ENCODE assay signal across 23 mouse cellular contexts in the genomic region with DNA sequence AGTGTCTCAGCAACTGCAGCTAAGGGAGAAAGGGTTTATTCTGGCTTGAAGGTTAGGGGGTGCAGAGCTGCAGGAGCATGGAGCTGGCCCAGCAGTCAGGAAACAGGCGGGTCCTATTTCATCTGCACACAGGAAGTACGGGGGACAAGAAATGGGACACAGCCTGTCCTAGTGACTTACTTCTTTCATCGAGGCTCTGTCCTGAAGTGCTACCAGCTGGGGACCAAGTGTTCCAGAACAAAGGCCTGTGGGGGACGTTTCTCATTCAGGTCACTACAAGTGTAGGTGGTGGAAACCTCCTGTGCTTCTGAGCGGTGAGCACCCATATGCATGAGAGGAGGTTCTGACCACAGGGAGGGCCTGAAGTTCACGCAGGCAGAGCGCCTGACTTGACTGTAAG. TPM values are rescaled to one million over a fixed set of nuclear protein-coding genes. Genes with fewer than 3 reads are reported as not detected.
DNase-seq lines count a peak whose midpoint lies in the region; ATAC-seq and TF ChIP-seq lines count a peak whose summit lies in the region.
"Had no signal": no experiment of that assay in that cellular context is flagged by ENCODE, and none has a peak within 500 bp of the region (broad histone marks: within the 10 kb centered on the region; RNA-seq: fewer than 3 reads in every experiment).

No protein-coding gene starts in this region.

- H3K9ac ChIP-seq in liver, embryonic 15.5 days, result no peak overlapping the region
- H3K9ac ChIP-seq in liver, postnatal 0 days (replicated peaks), result no peak overlapping the region
- no peak overlapping the region for H3K9ac ChIP-seq in intestine, embryonic 16.5 days (ENCODE audit: low read depth, low read length)
- H3K9ac ChIP-seq: embryonic facial prominence, embryonic 12.5 days; hindbrain, embryonic 15.5 days; kidney, embryonic 15.5 days; limb, embryonic 13.5 days; liver, embryonic 14.5 days had no signal

- no peak for TF ChIP-seq EP300 in liver, postnatal 0 days (IDR thresholded peaks at IDR 0.05; ENCODE audit: low read depth)

- H3K36me3 ChIP-seq in liver, embryonic 15.5 days (replicated peaks), result peaks cover 18% of the 10 kb centered on the region; the same call in 1 of the 2 replicates
- peaks cover 15% of the 10 kb centered on the region for H3K36me3 ChIP-seq in liver, postnatal 0 days (replicated peaks; ENCODE audit: insufficient read depth, low read length)
- peaks cover 10% of the 10 kb centered on the region for H3K36me3 ChIP-seq in intestine, embryonic 16.5 days (ENCODE audit: control insufficient read depth, insufficient read depth, low read length)
- H3K36me3 ChIP-seq: hindbrain, embryonic 15.5 days had no signal

- H3K27me3 ChIP-seq in liver, embryonic 15.5 days, result no peaks in the 10 kb centered on the region
- no peaks in the 10 kb centered on the region for H3K27me3 ChIP-seq in liver, postnatal 0 days (ENCODE audit: insufficient read depth, low read length)
- H3K27me3 ChIP-seq in intestine, embryonic 16.5 days (replicated peaks; ENCODE audit: control insufficient read depth, insufficient read depth, low read length), result no peaks in the 10 kb centered on the region
- H3K27me3 ChIP-seq: embryonic facial prominence, embryonic 12.5 days; hindbrain, embryonic 15.5 days; kidney, embryonic 15.5 days; limb, embryonic 13.5 days; Patski had no signal

- 70% methylated on average over 7 of the region's 7 CpGs for WGBS in liver, embryonic 15.5 days (ENCODE audit: insufficient replicate concordance)
- 76% methylated on average over 7 of the region's 7 CpGs for WGBS in liver, postnatal 0 days (ENCODE audit: insufficient replicate concordance)
- 84% methylated on average over 7 of the region's 7 CpGs for WGBS in intestine, embryonic 16.5 days

- peaks cover 59% of the 10 kb centered on the region for H3K4me1 ChIP-seq in liver, embryonic 15.5 days (replicated peaks)
- peaks cover 9% of the 10 kb centered on the region for H3K4me1 ChIP-seq in liver, postnatal 0 days (ENCODE audit: insufficient read depth)
- 0 out of 2 replicates have a peak, but pooled peaks cover 2% of the 10 kb centered on the region for H3K4me1 ChIP-seq in intestine, embryonic 16.5 days (ENCODE audit: control insufficient read depth, insufficient read depth, low read length)
- H3K4me1 ChIP-seq: embryonic facial prominence, embryonic 12.5 days; hindbrain, embryonic 15.5 days; limb, embryonic 13.5 days had no signal

- no peak for TF ChIP-seq CTCF in liver, postnatal 0 days (IDR thresholded peaks at IDR 0.05; ENCODE audit: low read depth)

- no peak for DNase-seq in liver, postnatal 0 days
- peak; percentile 45 for DNase-seq in R1 (ENCODE audit: low read depth, low spot score)
- DNase-seq in thymus, postnatal 36 days, result peak; percentile 42 to 61
- no peak for DNase-seq in gastrocnemius, postnatal 10 days
- no peak for DNase-seq in MN1 (ENCODE audit: low spot score)
- DNase-seq: adrenal gland, adult 8-10 months; cerebellum, adult 11-12 months; cerebellum, postnatal 14 days; gastrocnemius, postnatal 36 days; kidney, postnatal 4 days; right cerebral cortex, postnatal 25 days; spleen, adult 18-20 months had no signal

- H3K4me3 ChIP-seq in liver, embryonic 15.5 days (replicated peaks), result no peak overlapping the region
- H3K4me3 ChIP-seq in liver, postnatal 0 days (ENCODE audit: low read depth, low read length), result no peak overlapping the region
- no peak overlapping the region for H3K4me3 ChIP-seq in intestine, embryonic 16.5 days (ENCODE audit: low read length)
- H3K4me3 ChIP-seq: embryonic facial prominence, embryonic 12.5 days; hindbrain, embryonic 15.5 days; kidney, embryonic 15.5 days; limb, embryonic 13.5 days had no signal

- H3K27ac ChIP-seq in liver, embryonic 15.5 days (replicated peaks), result peak overlapping the region; percentile 25
- no peak overlapping the region for H3K27ac ChIP-seq in liver, postnatal 0 days (ENCODE audit: low read depth)
- no peak overlapping the region for H3K27ac ChIP-seq in intestine, embryonic 16.5 days (ENCODE audit: low read length)
- H3K27ac ChIP-seq: embryonic facial prominence, embryonic 12.5 days; hindbrain, embryonic 15.5 days; kidney, embryonic 15.5 days; limb, embryonic 13.5 days; liver, embryonic 14.5 days; macrophage had no signal

- no peak overlapping the region for H3K4me2 ChIP-seq in liver, embryonic 15.5 days
- no peak overlapping the region for H3K4me2 ChIP-seq in liver, postnatal 0 days (ENCODE audit: low read depth, low read length)
- H3K4me2 ChIP-seq in intestine, embryonic 16.5 days (ENCODE audit: low read depth, low read length), result no peak overlapping the region
- H3K4me2 ChIP-seq: embryonic facial prominence, embryonic 12.5 days; hindbrain, embryonic 15.5 days; kidney, embryonic 15.5 days; limb, embryonic 13.5 days; midbrain, embryonic 11.5 days had no signal

- no peak for ATAC-seq in liver, embryonic 15.5 days (ENCODE audit: insufficient read depth)
- ATAC-seq in liver, postnatal 0 days, result no peak
- peak; percentile 27; the same call in 1 of the 2 replicates for ATAC-seq in intestine, embryonic 16.5 days
- ATAC-seq: activated CD4-positive, CD25-positive, alpha-beta regulatory T cell, adult 4 months; Patski had no signal

- H3K9me3 ChIP-seq in liver, embryonic 15.5 days (replicated peaks), result no peaks in the 10 kb centered on the region
- H3K9me3 ChIP-seq in liver, postnatal 0 days (ENCODE audit: low read length), result no peaks in the 10 kb centered on the region
- no peaks in the 10 kb centered on the region for H3K9me3 ChIP-seq in intestine, embryonic 16.5 days (ENCODE audit: control insufficient read depth, low read length)
- H3K9me3 ChIP-seq: embryonic facial prominence, embryonic 12.5 days; hindbrain, embryonic 15.5 days; kidney, embryonic 15.5 days had no signal

RNA-seq across cellular contexts. Expression of a gene that starts 14.9 kb away (rescaled TPM):
- polyA plus RNA-seq in liver, embryonic 15.5 days (2015; fragmentation: Nextera tagmentation; extraction: Ambion mirVana), result 33.5 and 35.0 TPM in 2 replicates
- polyA plus RNA-seq in liver, postnatal 0 days (2015; fragmentation: Nextera tagmentation; extraction: Ambion mirVana), result 27.7 and 29.2 TPM in 2 replicates
- 61.6 and 62.1 TPM in 2 replicates for polyA plus RNA-seq in intestine, embryonic 16.5 days (2015; fragmentation: Nextera tagmentation; extraction: Ambion mirVana)
- 10 to 100 TPM; 33.9 to 37.0 TPM for total RNA-seq in gastrocnemius, postnatal 10 days (2021)

RNA-seq across cellular contexts. Expression of a gene that starts 58.1 kb away (rescaled TPM):
- polyA plus RNA-seq in liver, embryonic 15.5 days (2015; fragmentation: Nextera tagmentation; extraction: Ambion mirVana), result 12.9 and 13.0 TPM in 2 replicates
- 11.8 and 13.8 TPM in 2 replicates for polyA plus RNA-seq in liver, postnatal 0 days (2015; fragmentation: Nextera tagmentation; extraction: Ambion mirVana)
- polyA plus RNA-seq in intestine, embryonic 16.5 days (2015; fragmentation: Nextera tagmentation; extraction: Ambion mirVana), result 26.9 and 27.6 TPM in 2 replicates
- 10 to 100 TPM; 18.1 to 19.6 TPM for total RNA-seq in gastrocnemius, postnatal 10 days (2021)

Comparison
In these comparisons a context has a peak if more than half of its experiments do, and no peak if none do; other contexts are left out.
1. DNase-seq: peak in R1 (single experiment) and thymus, postnatal 36 days (2 of 2); none in liver, postnatal 0 days (single experiment), gastrocnemius, postnatal 10 days (single experiment) and MN1 (single experiment).